Mouse (Mus musculus): ENCODE data around the gene Gnai2.
A peak's percentile ranks its signal among the peaks of the same experiment; 100 is the strongest.

Gene Gnai2

DNA sequence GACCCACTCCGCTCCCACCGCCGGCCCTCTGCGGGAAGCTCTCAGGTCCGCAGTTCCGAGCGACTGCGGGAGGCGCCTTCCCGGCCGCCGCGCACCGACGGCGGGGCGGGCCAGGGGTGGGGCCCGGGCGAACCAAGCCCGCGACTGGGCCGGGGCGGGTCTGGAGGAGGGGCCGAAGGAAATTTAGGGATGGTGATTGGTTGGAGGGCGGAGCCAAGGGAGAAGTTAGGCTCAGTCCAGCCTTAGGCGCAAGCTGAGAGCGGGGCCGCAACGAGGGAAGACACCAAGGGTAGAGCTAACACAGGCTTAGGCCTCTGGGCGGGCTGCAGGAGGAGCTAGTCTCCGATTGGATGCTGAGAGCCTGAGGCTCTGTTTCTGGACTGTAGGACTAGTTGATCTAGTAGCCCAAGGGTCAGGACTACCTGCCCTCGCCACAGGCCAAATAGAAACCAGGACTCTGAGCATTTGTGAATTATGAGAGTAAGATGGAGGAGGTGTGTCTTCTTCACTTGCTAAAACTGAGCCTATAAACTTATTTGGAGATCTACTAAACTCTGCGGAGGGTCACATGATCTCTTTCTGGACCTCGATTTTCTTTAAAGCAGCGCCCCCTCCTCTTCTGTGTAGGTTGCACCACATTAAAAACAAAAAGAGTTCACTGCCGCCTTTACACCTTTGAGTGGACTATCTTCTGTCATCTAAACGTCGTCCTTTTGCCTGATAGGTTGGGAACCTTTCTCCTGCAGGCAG is at the start of gene Gnai2:
TSS of gene Gnai2 (minus strand) at position 89 of the 750 bp plus-strand sequence.
- peak; percentile 82 for DNase-seq

DNA sequence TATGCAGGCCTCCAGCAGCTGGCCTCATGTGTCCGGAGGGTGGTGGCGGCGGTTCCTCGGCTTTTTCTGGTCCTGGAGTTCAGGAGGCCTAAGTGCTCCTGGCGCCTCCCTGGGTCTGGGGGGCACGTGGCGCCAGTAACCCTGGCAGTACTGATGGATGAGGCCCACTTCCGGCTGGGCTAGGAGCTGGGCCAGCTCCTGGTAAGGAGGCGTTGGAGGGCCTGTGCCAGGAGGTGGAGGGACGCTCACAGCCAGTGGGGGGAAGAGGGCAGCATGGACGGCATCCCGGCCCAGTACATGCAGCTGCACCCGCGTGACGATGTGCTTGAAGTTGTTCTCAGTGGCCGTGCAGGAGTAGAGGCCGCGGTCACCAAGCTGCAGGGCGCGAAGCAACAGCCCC is 47.2 kb upstream of the Gnai2 start:
- no peak for DNase-seq

DNA sequence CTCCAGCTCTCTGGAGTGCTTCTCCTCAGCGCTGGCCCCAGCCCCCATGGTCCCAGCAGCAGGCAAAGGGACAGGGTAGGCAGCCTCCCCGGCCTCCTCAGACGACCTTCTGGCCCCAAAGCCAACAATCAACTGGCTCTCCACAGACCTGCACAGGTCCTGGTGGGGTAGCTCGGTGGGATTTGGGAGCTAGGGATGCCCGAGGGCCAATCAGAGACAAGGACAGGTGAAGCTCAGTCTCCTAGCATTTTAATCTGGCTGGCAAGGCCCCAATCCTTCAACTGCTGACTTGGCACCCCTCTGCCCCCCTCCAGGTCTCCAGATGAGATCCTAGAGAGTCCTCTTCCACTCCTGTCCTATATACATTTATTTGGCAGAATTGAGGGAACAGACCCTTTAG is 44.3 kb upstream of the Gnai2 start, which contains the start of gene Gnat1:
TSS of gene Gnat1 (minus strand) at position 212 of the 400 bp plus-strand sequence.
- no peak for DNase-seq

DNA sequence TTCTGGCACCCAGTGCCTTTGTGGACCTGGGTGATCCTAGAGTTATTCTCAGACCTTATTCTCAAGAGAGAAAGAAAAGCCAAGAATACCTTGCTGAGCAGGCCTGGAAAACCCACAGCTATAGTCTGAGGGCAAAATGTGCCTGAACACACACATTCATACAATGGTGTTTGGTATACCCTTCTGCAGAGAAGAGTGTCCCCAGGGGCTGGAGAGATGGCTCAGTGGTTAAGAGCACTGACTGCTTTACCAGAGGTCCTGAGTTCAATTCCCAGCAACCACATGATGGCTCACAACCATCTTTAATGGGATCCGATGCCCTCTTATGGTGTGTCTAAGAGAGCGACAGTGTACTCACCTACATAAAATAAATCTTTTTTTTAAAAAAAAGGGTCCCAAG is 43.7 kb upstream of the Gnai2 start:
- DNase-seq, result no peak

DNA sequence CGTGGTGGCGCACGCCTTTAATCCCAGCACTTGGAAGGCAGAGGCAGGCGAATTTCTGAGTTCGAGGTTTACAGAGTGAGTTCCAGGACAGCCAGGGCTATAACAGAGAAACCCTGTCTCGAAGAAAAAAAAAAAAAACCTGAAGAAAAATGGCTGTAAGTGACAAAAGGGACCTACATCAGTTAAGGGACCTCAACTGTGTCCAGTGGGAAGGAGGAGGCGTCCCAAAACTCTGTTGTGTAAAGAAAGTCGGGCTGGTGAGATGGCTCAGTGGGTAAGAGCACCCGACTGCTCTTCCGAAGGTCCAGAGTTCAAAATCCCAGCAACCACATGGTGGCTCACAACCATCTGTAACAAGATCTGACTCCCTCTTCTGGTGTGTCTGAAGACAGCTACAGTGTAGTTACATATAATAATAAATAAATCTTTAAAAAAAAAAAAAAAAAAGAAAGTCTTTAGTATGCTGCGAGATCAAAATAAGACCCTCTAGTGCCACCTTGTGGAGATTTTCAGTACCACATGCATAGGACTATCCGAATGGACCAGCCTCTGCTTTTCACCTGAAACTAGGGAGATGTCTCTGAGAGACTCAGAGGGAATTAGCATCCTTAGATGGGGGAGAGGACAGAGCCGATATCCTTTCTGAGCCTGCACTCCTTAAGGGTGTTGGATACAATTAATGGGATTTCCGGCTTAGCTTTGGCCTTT is 42.8 kb upstream of the Gnai2 start:
- DNase-seq, result peak; percentile 81

DNA sequence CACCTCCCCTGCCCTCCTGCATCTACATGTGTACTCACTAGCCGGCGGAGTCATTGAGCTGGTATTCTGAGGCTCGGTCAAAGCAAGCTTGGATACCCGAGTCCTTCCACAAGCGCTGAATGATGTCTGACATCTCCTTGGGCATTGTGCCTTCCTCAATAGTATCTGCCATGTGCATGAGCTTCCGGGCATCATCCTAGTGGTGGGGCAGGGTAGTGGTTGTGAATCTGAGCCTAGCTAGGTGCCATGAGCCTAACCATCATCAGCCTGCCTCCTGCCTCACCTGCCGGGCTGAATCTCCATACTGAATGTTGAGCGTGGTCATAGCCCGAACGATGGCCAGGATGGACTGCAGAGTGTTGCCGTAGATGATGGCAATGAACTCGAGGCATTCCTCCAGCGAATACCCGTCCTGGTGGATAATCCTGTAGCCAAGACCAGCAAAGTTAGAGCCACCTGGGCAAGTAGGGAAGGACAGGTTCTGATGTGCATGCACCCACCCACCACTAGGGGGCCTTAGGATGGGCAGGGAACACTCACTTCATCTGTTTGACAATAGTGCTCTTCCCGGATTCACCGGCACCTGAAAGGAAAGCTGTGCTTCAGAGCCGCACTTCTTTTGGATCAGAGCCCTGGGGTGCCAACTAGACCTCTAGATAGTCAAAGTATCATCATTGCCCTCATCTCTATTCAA is 42.1 kb upstream of the Gnai2 start:
- DNase-seq, result no peak

DNA sequence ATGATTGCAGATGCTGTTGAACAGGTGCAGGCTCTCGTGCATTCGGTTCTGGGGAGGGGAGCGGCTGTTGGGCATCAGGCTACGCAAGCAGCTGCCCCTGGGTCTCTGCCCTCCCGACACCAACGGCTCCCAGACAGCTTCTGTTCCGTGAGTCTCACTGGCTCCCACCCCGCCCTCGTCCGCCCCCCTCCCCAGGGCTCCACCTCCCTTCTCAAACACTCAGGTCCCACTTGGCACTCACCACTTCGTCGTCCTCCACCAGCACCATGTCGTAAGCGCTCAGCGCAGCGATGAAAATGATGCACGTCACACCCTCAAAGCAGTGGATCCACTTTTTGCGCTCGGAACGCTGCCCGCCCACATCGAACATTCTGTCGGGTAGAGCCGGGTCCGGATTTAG is 41.1 kb upstream of the Gnai2 start:
- peak; percentile 44 for DNase-seq

DNA sequence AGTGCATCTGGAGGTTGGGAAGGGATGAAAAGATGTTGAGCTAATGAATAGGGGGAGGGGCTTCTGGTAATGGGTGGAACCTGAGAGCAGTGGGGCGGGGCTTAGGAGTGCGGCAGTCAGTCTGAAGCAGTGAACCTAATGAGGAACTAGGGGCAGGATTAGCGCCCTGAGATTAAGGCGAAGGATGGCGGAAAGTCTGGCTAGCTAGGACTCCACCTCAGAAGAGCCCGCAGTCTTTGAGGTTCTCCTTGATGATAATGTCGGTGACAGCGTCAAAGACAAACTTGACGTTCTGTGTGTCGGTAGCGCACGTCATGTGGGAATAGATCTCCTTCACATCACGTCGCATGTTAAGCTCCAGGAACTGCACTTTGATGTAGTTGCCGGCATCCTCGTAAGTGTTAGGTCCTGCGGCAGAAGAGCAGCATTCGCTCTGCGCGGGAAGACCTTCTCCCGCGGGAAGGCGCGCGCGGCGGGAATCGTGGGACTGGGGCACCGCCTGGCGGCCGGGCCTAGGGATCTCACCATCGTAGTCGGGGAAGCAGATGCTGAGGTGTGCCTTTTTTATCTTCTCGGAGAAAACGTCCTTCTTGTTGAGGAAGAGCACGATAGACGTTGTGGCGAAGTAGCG is 40.6 kb upstream of the Gnai2 start:
- DNase-seq, result peak; percentile 81

DNA sequence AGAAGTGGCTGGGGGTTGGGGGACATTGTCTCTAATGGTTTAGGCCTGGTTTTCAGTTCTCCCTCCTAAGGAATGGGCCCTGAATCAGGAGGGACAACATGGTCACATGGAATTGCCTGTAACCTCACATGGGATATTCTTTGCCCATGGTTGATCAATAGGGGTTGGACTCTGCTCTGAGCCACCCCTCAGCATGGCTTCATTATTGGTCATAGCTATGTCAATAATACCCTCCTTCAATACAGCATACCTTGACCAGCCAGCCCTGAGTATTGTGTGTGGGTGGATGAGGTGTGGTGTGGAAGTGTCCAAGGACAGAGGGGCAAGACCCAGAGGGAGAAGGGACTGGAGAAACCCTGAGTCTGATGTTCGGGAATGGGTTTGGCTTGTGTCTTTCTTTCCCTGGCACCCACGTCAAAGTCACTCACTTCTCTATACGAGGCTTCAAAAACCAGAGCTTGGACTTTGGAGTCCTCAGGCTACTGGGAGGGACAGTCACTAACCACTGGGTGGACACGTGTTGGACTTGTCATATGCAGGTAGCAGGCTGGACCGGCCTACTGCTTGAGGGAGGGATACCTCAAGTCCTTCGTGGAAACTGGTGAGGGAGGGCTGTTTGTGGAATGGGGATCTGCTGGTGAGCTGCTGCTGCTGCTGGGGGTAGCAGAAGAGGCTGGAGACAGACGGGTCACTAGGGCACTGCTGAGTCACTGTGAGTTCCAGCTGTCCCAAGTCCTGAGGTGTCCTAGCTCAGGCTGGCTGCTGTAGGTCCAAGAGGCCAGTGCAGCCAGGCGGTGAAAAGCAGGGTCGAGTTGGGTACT is 39.7 kb upstream of the Gnai2 start:
- DNase-seq, result no peak

DNA sequence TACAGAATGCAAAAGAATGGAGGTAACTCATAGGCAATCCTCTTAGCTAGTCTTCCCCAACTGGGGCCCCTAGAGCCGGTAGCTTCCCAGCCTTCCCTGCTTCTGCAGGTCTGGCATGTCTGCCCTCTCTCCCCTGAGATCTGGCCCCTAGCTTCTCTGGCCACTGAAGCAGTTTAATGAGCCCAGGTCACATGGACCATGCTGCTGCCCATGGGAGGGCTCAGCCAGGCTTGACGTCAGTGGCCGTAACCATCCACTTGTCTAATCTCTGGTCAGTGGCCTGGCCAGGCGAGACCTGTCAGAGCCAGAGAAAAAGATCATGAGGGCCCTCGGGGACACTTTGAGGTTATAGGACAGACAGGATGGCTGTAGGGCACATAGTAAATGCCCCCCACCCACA is 35.1 kb upstream of the Gnai2 start:
- DNase-seq, result no peak

DNA sequence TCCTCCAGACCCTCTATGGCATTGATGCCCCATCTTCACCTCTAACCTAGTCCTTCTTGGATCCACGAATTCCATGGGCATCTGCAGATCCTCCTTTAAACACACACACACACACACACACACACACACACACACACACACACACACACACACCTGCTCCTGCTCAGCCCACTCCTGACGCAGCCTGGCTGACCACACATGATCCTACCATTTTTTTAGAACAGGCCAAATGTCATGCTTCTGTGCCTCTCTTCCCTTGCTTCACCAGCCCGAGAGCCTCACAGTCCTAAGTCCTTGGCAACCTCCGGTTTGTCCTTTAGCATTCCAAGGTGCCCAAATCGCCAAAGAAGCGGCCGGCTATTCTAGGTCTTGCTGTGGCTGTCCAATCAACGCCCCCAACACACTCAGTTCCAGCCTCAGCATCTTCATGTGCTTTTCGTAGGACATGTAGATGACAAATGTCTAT is 34.3 kb upstream of the Gnai2 start, which contains the start of gene Slc38a3:
TSS of gene Slc38a3 (minus strand) at position 51 of the 466 bp plus-strand sequence.
- DNase-seq, result no peak

DNA sequence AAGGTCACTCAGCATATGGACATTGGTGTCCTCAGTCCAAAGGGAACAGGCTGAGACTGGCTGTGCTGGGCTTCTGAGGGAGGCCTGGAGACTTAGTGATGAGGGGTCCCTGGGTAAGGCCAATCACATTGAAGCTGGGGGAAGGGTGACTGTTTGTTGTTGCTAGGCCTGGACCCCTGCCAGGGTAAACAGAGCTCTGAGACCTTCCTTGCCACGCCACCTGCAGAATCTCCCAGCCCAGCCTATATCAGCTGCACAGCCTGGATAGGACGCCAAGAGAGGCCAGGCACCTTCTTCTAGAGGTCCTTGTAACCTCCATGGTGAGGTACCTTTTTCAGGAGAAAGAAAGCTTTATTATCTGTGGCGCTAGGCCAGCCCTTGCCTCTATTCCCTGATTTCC is 33.7 kb upstream of the Gnai2 start:
- no peak for DNase-seq

DNA sequence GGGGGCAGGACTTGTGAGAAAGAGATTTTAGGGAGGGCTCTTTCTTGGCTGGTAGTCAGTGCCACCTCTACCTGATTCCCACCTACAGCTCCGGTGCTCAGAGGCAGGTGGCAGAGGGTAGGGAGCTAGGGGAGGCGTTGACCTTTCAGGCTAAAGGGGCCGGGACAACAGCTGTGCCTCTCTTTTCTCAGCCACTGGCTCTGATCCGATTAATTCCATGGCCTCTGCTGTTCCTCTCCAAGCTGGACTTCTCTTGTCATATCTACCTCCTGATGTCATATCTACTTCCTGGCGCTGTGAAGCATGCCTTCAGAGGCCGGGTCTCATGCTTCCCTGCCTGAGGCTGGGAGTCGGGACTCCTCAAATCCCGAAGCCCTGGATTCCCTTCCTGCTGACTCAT is 32.8 kb upstream of the Gnai2 start:
- DNase-seq, result no peak

DNA sequence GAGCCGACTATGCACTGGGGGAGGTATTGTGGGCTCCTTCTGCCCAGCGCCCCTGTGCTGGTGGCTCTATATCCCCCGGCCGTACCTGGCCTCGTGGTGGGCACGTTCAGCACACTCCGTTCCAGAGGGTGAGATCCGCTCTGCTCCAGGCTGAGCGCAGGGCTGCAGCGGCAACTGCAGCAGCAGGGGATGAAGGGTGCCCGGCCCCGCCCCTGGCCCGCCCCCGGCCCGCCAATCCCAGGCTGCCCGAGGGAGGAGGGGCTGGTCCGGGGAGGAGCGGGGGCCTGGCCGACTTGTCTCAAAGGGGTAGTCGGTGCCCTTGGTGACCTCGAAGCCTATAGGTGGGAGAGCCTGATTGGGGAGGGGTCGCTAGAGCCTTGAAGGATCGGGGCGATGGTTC is 32.1 kb upstream of the Gnai2 start:
- peak; percentile 58 for DNase-seq

DNA sequence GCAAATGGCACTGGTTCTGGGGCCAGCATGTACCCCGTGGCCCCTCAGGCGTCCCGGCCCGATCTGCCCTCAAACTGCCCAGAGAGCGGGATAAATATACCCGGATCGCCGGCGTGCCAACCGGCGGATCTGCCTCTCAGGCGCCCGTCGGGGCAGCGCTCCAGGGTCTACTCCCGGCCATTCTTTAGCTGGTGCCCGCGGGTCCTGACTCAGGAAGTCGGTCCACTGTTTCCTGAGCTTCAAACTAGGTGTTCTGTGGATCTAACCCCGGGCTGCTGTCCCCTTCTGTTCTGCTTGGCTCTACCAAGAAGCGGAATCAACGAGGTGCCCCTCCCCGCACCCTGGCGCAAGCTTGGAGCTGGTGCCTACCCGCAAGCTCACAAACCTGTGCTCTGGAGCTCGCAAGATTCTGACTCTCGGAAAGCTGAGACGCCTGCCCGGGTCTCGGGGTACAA is 31.6 kb upstream of the Gnai2 start:
- DNase-seq, result no peak

DNA sequence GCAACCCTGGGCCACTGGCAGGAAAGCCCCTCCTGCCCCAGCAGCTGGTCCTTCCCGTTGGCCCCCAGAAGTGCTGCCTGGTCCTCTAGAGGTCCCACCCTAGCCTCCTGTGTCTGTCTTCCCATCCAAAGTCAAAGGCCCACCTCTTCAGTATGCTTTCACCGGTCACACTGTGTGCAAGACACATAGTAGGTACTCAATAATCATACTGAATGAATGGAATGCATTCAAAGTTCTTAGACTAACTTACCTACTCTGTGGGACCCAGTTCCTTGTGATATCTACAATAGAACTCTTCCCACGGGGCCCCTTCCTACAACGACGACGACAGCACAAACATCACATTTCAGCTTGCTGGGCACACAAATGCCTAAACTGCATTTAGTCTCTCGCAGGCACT is 30.1 kb upstream of the Gnai2 start:
- DNase-seq, result no peak

DNA sequence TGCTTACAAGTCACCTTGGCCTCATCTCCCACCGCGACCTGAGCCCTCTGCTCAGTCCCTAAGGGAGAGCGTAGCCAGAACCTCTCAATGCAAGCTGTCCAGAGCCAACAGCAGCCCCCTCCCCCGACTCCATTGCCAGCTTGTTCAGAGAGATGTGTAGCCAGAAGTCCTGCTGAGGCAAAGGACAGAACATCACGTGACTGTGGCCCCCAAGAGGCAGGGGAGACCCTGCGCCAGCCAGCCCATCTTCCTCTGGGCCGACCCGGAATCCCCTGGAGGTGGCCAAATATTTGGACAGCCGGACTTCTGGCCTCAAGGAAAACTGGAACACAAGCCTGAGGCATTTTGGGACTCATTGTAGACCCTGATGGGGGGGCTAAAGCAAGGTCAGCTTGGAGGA is 28.4 kb upstream of the Gnai2 start:
- DNase-seq, result no peak

DNA sequence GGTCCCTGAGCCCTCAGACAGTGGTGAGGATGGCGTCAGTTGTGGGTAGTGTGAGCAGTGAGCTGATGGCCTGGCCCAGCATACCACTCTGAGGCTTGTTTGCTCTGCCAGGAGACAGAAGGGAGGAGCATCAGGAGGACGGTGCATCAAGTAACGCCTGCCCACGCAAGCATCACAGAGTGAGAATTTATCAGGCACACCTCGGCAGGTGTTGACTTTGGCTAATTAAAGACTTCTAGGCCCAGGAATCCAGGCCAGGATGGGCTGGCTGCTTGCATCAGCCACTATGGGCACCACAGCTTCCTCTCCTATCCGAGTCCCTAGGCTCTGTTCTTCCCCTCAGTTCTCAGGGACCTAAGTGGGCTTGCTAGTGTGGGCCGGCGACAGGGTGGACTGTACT is 27.2 kb upstream of the Gnai2 start:
- no peak for DNase-seq

DNA sequence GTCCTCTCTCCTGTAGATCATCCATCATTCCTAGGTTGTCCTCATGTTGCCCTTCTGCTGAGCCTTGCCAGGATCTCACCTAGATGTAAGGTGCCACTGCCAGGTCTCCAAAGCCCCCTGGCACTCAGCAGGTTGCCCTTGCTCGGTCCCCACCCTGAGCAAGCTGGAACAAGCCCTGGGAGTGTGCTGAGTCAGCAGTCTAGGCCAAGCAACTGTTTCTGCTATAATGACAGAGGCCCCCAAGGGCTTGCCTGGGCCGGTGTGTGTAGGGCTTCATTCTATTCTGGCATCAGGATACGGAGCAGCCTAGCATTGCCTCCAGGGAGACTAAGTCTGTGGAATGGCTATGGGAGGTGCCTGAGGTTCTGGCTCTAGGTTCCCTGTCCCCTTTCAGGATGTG is 25.6 kb upstream of the Gnai2 start:
- no peak for DNase-seq

DNA sequence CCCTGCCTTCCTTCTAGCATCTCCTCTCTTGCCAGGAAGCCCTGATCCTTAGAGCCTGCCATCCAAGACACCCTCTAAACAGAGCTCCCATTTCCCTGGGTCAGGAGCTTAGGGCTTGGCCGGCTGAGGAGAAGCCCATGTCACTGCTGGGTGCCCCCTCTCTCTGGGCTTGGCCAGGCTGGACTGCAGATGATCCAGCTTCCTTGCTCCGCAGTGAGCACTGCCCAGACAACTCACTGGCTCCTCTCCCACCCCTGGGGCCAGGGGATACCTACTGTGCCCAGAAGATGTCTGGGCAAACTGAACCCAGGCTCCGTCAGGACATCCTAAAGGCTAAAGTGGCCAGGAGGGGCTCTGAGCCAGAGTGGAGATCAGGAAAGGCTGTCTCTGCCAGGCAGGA is 24.8 kb upstream of the Gnai2 start:
- no peak for DNase-seq

DNA sequence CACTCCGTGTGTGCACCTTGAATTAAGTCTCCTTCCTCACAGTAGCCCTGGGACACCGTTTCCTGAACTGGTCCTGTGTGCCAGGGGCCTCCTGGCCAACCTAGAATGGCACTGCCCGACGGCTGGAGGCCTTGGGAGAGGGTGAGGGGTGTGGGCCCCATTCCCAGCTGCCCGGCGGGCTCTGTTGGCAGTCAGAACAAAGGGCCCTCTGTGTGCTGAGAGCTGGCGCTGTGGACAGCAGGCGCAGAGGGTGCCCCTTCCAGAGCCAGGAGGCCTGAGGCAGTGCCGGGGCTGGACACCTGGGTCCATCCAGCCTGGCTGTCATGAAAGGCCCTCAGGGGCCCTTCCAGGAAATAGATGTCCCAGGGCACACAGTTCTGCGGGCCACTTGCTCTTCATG is 24.4 kb upstream of the Gnai2 start:
- peak; percentile 55 for DNase-seq

DNA sequence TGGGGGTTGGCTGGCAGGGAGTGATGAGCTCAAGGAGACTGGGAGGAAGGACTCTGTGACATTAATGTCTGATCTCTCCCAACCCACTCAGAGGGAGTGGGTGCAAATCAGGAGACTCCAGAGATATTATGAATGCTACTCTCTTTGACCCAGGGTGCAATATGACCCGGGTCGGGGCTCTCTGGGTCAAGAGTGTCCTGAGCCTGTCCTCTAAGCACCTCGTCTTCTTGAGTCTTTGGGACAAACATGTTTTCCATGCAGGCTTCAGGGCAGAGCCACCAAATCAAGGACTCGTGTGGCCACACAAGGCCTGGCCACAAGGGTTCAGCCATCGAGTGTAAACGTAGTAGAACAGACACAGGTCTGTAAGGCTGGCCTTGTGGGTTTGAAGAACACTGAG is 22.9 kb upstream of the Gnai2 start:
- no peak for DNase-seq

All from right cerebral cortex, postnatal 4 days (tissue).